In the genomic region with DNA sequence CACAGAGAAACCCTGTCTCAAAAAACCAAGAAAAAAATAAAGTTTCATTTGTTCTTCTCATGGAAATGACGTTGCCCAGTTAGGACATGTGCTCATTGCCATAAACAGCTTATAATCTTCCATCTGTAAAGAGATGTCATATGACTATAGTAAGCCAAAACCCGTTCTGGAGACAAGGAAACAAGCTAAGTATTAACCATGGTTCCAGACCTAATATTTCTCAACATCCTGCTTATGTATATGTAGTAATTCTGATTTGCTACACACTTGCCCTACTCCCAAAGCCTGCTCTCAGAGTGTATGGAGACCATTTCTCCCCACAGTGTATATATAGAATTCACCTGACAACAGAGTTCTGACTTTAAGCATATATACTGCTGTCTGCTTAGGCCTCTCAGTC, we compare ENCODE assay signal across 35 mouse cellular contexts.
"Had no signal": no experiment of that assay in that cellular context is flagged by ENCODE, and none has a peak within 500 bp of the region (broad histone marks: within the 10 kb centered on the region; RNA-seq: fewer than 3 reads in every experiment).

No protein-coding gene starts in this region.

- H3K27me3 ChIP-seq: heart, embryonic 12.5 days; heart, embryonic 13.5 days; heart, embryonic 15.5 days; hindbrain, embryonic 12.5 days; hindbrain, embryonic 13.5 days; hindbrain, embryonic 15.5 days; intestine, embryonic 15.5 days; kidney, embryonic 15.5 days had no signal

- H3K36me3 ChIP-seq: heart, embryonic 10.5 days; heart, embryonic 12.5 days; heart, embryonic 13.5 days; heart, embryonic 15.5 days; hindbrain, embryonic 10.5 days; hindbrain, embryonic 12.5 days; hindbrain, embryonic 13.5 days; hindbrain, embryonic 15.5 days; intestine, embryonic 15.5 days; kidney, embryonic 15.5 days had no signal

- H3K4me2 ChIP-seq: heart, embryonic 11.5 days; heart, embryonic 12.5 days; heart, embryonic 13.5 days; heart, embryonic 15.5 days; hindbrain, embryonic 12.5 days; hindbrain, embryonic 13.5 days; hindbrain, embryonic 14.5 days; hindbrain, embryonic 15.5 days; intestine, embryonic 15.5 days; kidney, embryonic 15.5 days had no signal

- DNase-seq: heart, postnatal 10 days; heart, postnatal 14 days; heart, postnatal 36 days; heart, postnatal 4 days; kidney, adult 11 months; kidney, adult 18-20 months; kidney, adult 2 months; kidney, adult 8-10 months; kidney, adult 9 months; kidney, postnatal 10 days; kidney, postnatal 14 days; kidney, postnatal 25 days; kidney, postnatal 36 days; kidney, postnatal 4 days; layer of hippocampus, adult 9-11 months; layer of hippocampus, postnatal 36 days had no signal

- H3K4me1 ChIP-seq: heart, embryonic 10.5 days; heart, embryonic 12.5 days; heart, embryonic 15.5 days; hindbrain, embryonic 10.5 days; hindbrain, embryonic 12.5 days; hindbrain, embryonic 13.5 days; hindbrain, embryonic 15.5 days; intestine, embryonic 15.5 days; kidney, embryonic 15.5 days had no signal

- H3K9ac ChIP-seq: heart, embryonic 12.5 days; heart, embryonic 13.5 days; heart, embryonic 15.5 days; hindbrain, embryonic 12.5 days; hindbrain, embryonic 13.5 days; hindbrain, embryonic 14.5 days; hindbrain, embryonic 15.5 days; intestine, embryonic 15.5 days; kidney, embryonic 15.5 days had no signal

- H3K4me3 ChIP-seq: heart, embryonic 10.5 days; heart, embryonic 12.5 days; heart, embryonic 13.5 days; heart, embryonic 15.5 days; hindbrain, embryonic 10.5 days; hindbrain, embryonic 12.5 days; hindbrain, embryonic 13.5 days; hindbrain, embryonic 15.5 days; intestine, embryonic 15.5 days; kidney, embryonic 15.5 days; layer of hippocampus, adult 2 months had no signal

- H3K27ac ChIP-seq: heart, embryonic 10.5 days; heart, embryonic 13.5 days; heart, embryonic 15.5 days; hindbrain, embryonic 10.5 days; hindbrain, embryonic 12.5 days; hindbrain, embryonic 13.5 days; hindbrain, embryonic 14.5 days; hindbrain, embryonic 15.5 days; hindbrain, postnatal 0 days; intestine, embryonic 15.5 days; kidney, embryonic 15.5 days; kidney, postnatal 0 days; layer of hippocampus, adult 2 months had no signal

- ATAC-seq: hindbrain, embryonic 16.5 days; hindbrain, postnatal 0 days; inflammation-experienced regulatory T-cells, adult 6 months; intestine, embryonic 15.5 days; intestine, embryonic 16.5 days; intestine, postnatal 0 days had no signal

- H3K9me3 ChIP-seq: heart, embryonic 10.5 days; heart, embryonic 12.5 days; heart, embryonic 13.5 days; heart, embryonic 15.5 days; hindbrain, embryonic 10.5 days; hindbrain, embryonic 12.5 days; hindbrain, embryonic 13.5 days; hindbrain, embryonic 15.5 days; intestine, embryonic 15.5 days; kidney, embryonic 15.5 days had no signal
